Mouse (Mus musculus): ENCODE data around the gene Dph2.

DNA sequence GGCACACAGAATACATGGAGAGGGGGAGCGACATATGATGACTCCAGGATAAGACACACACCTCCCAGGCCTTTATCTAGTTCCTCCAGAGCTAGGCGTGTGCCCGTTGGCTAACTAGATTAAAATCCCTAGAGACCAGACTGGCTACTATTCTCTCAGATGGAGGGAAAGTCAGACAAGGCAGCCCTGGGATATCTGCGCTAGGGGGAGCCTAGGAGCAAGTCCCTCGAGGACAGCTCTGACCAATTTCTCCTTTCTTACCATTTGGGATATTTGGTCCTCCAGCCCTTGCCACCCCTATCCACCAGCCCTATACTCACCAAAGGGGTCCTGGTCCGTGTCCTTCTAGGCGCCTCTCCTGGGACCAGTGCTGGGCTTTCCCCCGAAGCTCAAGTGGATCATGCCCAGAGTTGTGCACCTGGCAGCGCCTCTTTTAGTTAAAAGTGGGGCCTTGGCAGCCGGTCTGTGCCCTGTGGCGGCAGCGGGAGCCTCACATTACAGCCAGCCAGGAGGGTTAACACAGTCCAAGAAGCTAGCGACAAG is 36.9 kb upstream of the Dph2 start:
- no peak for TF ChIP-seq CTCF (IDR thresholded peaks at IDR 0.05; ENCODE audit: borderline replicate concordance, control insufficient read depth, extremely low read depth, insufficient read depth, low read length, poor library complexity)
- TF ChIP-seq POLR2A (IDR thresholded peaks at IDR 0.05; ENCODE audit: control insufficient read depth, extremely low read depth, insufficient read depth, low read length, poor library complexity): no peak
